Mouse (Mus musculus) layer of hippocampus, postnatal 10 days (tissue): ENCODE results near the gene Utrn. TPM values are rescaled to one million over a fixed set of nuclear protein-coding genes. Genes with fewer than 3 reads are reported as not detected.

Experiments used
- DNase-seq, 2 experiments: peaks; one replicate each; pipeline ENCODE4 v3.0.0; 2021; ENCODE audit warnings: low spot score in 2 of 2
- total RNA-seq, 2 experiments: library from RNA; stranded (reverse); gene quantifications; 2 replicates each; pipeline ENCODE4 v1.2.3; 2021

The Utrn gene
- total RNA-seq, 2 experiments from 2014 or later: 33.1 to 33.6 TPM

DNA sequence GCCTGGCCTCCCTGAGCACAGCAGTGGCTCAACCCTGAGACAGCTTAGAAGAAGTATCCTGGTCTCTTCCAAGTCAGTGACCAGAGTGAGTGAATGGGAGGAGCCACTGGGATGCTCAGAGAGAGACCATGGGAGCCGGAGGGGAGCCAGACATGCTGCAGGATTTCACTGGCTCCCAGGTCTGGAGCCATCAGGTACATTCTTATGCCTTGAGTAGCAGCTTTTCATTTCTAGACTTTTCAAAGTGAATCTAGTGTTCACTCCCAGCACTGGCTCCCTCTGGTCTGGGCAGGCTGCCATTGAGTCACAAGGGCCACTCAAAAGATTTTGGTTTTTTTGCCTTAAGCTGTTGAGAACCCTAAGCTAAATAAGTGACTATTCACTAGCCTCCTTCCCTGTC, 31.5 kb downstream of the Utrn start:
- peak; percentile 25 to 41 for DNase-seq

DNA sequence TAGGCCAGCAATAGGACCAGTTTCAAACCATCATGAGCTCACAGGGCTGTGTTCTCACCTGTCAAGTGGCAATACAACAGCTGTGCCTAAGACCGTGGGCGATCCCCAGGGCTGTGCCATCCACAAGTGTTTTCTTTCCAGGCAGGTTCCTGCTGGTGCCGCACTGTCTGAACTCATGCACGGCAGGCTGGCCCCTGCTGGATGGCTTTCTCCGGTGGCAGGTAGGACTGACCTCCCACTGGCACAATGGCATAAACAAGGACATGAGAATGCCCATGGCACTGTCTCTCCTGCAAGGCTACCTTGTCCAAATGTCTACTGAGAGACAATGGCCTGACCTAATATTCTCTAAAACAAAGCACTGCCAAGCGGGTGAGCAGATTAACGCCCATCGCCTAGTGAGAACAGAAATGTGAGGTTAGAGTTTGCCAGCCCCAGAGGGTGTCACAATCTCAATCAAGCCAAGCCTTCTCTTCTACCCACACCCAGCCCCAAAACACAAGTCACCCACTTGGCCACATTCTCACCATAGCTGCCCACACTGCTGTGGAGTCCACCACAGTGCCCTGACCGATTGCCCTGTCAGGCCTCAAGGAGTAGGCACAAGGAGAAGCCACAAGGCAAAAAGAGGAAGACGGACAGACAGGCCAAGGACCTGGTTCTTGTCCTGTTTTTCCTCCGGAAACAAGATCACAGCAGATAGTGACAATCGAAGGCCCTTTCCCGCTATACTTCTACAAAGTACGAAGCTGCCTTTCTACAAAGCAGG, 32.9 kb downstream of the Utrn start:
- no peak for DNase-seq

GRCm38 (mm10) chr10:12834215-12834614, 35.0 kb downstream of the Utrn start:
- DNase-seq: no peak

DNA sequence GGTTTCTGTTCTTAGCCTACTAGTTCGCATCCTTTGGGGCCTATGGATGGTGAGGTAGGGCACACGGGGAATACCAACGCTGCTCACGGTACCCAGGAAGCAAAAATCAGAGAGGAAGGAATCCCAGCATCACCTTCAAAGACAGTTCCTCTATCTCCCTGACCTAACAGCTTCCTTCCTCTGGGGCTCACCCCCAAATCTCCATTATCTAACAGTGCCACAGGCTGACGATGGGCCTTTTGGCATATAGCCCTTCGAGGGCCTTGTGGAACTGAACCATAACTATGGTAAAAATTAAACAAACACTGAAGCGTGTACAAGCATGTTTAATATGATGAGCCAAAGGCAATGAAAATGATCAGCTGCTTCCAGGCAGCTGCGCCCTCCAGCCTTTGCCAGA, 37.0 kb downstream of the Utrn start:
- DNase-seq: no peak

- DNase-seq: no peak
Measured at GRCm38 (mm10) chr10:12827778-12828177, 41.4 kb downstream of the Utrn start.

DNA sequence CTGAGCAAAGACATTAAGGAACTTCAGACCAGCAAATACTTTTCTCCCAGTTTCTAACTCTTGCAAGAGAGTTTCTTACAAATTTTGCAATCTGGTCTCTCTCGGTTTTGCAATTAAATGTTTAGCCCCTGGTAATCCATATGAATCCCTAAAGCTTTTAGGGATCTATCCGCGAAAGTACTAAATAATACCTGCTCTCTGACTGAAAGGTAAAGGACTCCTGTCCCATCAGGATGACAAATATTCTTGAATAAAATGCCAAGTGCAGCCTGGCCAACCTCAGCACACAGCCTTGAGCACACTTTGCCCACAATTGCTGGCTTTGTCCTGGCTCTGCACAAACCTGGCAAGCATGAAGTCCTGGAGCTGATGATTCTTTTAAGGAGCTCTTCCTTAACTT, 41.9 kb downstream of the Utrn start:
- no peak for DNase-seq

DNA sequence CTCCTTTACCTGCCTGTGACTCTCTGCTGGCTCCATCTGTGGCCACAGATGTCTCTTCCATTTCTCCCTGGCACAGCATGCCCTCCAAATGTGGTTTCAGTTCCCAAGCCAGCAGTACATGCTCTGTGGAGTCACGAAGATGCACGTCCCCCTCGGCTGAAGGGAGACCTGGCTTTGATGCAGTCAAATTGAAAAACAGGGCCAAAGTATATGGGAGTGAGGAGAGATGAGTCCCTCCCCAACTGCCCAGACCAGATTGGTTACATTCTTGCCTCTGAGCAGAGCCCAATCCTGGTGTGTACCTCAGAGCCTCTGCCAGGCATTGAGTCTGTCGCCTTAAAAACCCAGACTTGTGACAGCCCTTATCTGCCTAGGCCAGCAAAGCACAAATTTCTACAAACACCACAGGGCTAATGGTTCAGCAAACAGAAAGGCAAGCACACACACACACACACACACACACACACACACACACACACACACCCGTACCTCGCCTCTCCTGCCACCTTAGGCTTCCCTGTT, 42.3 kb downstream of the Utrn start:
- DNase-seq: peak; percentile 23 to 34

DNA sequence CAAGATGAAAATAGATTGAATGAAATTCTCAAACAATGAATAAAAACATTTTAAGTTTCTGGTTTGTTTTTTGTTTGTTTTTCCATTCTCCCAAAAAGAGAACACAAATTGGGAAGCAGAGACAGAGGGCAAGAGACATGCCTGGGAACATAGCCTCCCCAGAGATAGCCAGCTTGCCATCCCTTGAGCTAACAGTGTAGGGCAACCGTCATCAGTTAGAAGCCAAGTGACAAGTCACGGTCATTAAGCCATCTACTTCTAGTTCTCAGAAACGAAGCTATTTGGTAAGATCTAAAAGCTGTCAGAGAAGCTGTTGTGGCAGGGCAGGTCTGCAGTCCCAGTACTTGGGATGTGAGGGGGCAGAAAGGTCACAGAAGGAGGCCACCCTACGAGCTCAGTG, 44.8 kb downstream of the Utrn start:
- DNase-seq: no peak

DNA sequence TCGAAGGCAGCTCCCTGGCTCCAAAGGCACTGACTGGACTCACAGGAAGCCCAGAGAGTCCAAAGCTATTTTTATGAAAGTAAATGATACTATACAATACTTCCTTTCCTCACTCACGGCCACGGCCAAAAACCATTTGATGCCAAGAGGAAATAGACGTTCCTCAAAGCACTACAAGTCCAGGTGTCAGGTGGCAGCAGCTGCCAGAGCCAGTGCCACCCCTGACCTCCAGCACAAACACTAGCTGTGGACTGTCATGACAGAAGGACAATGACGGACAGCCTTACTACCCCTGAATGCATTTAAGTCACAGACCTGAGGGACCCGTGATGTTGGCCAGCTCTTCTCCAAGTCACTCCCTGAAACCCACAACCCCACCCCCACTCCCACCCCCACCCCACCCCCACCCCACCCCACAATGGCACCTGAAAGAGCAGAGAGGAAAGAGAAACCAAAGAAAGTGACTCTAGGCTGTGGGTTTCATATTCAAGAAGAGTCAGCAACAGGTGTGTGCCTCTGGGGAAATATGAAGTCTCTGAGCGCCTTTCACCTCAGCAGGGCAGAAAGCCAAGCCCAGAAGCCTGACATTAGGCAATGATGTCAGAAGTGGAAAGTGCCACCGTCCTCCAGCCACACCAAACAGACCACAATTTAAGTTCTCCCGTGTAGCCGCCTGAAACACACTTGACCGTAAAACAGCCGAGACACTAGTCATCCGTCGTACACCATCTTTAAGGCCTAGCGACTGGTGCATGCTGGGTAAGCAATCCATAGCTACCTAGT, 45.5 kb downstream of the Utrn start:
- DNase-seq: no peak

DNA sequence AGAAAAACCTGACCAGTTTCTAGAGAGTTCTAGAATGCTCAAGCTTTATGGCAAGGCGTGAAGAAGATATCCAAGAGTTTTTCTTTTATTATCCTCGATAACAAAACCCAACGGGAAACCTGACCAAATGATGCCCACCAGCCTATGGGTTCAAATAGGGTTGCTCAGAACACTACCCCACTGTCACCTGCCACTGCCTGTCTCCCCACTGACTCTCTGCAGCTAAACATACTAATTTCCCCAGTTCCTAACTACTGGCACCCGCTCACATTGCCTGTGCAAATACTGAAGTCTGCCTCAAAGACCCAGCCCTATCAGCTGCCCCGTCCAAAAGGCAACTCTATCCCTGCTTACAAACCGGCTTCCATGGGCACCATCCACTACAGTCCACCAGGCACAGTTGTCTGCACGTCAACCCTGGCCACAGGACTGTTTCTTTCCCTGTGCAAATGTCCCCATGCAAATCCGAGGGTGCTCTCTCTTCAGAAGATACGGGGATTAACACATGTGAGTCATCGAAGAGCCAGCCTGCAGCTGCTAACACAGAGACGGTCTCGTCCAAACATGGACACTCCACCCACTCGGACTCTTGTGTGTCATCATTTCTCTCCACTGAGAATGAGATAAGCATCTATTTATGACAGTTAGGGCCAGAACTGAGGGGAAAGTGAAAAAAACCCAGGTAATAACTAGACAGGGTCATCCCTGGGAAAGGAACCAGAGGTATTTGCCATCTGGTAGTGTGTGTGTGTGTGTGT, 48.0 kb downstream of the Utrn start:
- no peak for DNase-seq

DNA sequence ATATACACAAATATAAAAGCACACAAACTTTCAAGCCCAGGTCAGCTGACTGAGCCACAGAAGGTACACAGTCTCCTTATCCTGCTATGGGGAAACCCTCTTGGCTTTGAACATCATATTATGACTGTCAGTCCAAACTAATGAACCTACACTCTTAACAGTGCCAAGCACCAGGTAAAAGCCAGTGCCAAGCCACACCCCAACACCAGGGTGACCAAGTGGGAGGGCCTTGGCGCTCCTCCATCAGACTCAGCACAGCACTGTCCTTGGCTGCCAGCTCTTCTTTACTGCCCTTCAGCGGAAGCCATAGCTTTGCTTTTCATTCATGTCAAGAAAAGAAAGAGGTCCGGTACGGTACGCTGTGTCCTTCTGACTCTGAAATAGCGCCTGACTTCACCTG, 51.8 kb downstream of the Utrn start:
- DNase-seq: peak in 1 of 2 experiments; percentile 34

DNA sequence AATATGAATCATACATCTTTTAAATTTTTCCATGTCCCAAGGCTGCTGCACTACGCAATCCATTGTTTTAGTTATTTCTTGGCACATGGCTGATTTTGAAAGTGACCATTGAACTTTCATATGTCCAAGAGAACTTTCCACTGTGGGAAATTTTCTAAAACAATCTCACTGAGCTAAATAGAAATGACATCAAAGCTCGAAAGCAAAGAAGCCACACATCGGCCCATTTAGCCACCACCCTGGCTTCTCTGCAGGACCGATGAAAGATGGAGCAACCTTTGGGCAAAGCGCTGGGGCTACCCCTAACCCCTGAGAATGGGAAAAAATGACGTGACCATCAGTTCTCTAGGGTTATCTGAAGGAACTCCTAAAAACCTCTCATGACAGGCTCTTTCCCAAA, 52.6 kb downstream of the Utrn start:
- no peak for DNase-seq

DNA sequence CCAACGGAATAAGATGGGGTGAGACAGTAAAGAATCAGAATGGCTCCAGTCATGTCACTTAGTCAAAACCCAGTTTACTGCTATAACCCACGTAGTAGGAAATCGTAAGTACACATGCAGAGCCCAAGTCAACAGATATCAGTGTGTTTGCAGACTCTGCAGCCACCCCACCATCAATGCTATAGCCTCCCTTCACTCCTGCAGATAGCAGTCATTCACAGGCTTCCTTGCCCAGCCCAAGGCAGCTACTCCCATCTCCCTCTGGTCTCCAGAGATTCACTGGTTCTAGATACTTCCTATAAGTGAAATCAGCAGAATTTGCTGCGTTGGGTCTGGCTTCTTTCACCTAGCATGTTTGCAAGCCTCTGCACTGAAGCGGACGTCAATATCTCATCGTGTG, 54.8 kb downstream of the Utrn start:
- DNase-seq: no peak

- DNase-seq: no peak
Measured at GRCm38 (mm10) chr10:12813881-12814280, 55.3 kb downstream of the Utrn start.

DNA sequence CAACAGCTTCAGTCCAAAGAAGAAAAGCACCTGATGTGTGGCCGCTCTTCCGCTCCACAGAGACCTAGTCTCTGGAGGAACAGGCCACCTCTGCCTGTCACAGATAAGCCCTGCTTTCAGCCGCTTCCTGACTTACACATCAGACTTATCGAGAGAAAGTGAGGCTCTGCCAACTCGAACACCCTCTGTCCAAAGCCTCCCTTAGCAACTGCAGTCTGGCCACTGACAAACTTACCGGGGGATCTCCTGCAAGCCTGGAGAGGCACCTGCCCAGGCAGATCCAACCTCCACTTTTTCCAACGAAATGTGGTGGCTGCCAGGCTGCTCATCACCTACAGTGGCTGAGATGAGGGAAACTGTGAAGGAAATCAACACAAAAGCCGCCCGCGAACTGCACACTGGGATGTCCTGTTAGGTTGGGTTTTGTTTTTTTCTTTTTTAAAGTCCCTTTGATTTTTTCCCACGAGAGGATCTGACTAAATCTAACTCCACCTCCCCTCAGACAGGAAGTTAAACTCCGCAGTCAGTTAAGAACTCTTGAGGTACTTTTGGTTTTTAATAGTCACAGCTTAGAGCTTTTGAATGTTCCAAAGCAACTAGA, 55.9 kb downstream of the Utrn start:
- DNase-seq: no peak

DNA sequence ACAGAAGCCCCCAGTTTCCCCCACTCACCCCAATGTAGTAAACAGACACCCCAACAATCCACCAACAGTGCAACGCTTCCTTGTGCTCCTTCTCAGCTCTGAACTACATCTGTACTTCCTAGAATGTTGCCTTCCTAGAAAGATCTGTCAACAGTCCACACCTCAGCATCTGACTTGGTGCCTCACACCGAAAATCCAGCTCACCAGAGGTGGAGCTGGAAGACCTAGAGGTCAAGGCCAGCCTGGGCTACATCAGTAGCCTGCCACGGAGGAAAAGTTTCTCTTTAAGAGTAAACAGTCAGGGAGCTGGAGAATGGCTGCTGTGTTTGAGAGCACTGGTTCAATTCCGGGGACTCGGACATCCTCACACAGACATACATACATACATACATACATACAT, 56.5 kb downstream of the Utrn start:
- no peak for DNase-seq

GRCm38 (mm10) chr10:12810816-12811215, 58.3 kb downstream of the Utrn start:
- DNase-seq: no peak

GRCm38 (mm10) chr10:12809702-12810101, 59.5 kb downstream of the Utrn start:
- DNase-seq: no peak

- no peak for DNase-seq
Measured at GRCm38 (mm10) chr10:12808467-12808866, 60.7 kb downstream of the Utrn start.

GRCm38 (mm10) chr10:12807706-12808105, 61.5 kb downstream of the Utrn start:
- no peak for DNase-seq

- DNase-seq: no peak
Measured at GRCm38 (mm10) chr10:12805826-12806225, 63.3 kb downstream of the Utrn start.
